Mouse (Mus musculus): ENCODE results near the gene Sgo2a. TPM values are rescaled to one million over a fixed set of nuclear protein-coding genes. Genes with fewer than 3 reads are reported as not detected.
"Not testable (repeated sequence)": the region's sequence is repeated elsewhere in the genome, so short reads cannot be mapped to it uniquely, and the experiment has no call there.

The Sgo2a gene
- total RNA-seq, 2 experiments from 2014 or later, result 6.4 to 7.2 TPM

GRCm38 (mm10) chr1:58030156-58030871 lies 34.5 kb downstream of the Sgo2a start:
- intact Hi-C loops (cut with DNase I), result loop anchor here (2.0 kb wide), 1 partner anchor 606 kb away; no protein-coding TSS in a partner anchor

GRCm38 (mm10) chr1:58031160-58031769 lies 35.5 kb downstream of the Sgo2a start:
- intact Hi-C loops (cut with DNase I), result loop anchor here (2.0 kb wide), 1 partner anchor 606 kb away; no protein-coding TSS in a partner anchor
- peak; percentile 51 to 65 for DNase-seq

More at GRCm38 (mm10) chr1:58030156-58030871, 34.5 kb downstream of the Sgo2a start:
- peak; percentile 90 to 92 for DNase-seq

- DNase-seq; intact Hi-C loops (cut with DNase I): not testable (repeated sequence)
These were observed 41.5 kb downstream of the Sgo2a start for GRCm38 (mm10) chr1:58037306-58037705.

GRCm38 (mm10) chr1:58045076-58045475 lies 49.3 kb downstream of the Sgo2a start:
- no peak for DNase-seq
- intact Hi-C loops (cut with DNase I), result no loop called here

GRCm38 (mm10) chr1:58045546-58045945 lies 49.8 kb downstream of the Sgo2a start:
- intact Hi-C loops (cut with DNase I), result no loop called here
- no peak for DNase-seq

- no peak for DNase-seq
- intact Hi-C loops (cut with DNase I), result no loop called here
These were observed 51.0 kb downstream of the Sgo2a start for GRCm38 (mm10) chr1:58046721-58047290.

GRCm38 (mm10) chr1:58049126-58049525 lies 53.4 kb downstream of the Sgo2a start:
- intact Hi-C loops (cut with DNase I), result no loop called here
- no peak for DNase-seq

GRCm38 (mm10) chr1:58055598-58055997 lies 59.8 kb downstream of the Sgo2a start:
- intact Hi-C loops (cut with DNase I), result no loop called here
- DNase-seq, result no peak

GRCm38 (mm10) chr1:58056074-58056807 lies 60.5 kb downstream of the Sgo2a start:
- intact Hi-C loops (cut with DNase I), result no loop called here

GRCm38 (mm10) chr1:58056939-58057338 lies 61.2 kb downstream of the Sgo2a start:
- DNase-seq, result peak; percentile 10 to 19
- intact Hi-C loops (cut with DNase I), result no loop called here

More at GRCm38 (mm10) chr1:58056074-58056807, 60.5 kb downstream of the Sgo2a start:
- DNase-seq, result peak in 1 of 2 experiments; percentile 13

- intact Hi-C loops (cut with DNase I), result no loop called here
- DNase-seq, result no peak
These were observed 63.1 kb downstream of the Sgo2a start for GRCm38 (mm10) chr1:58058846-58059245.

- no peak for DNase-seq
- intact Hi-C loops (cut with DNase I), result no loop called here
These were observed 66.4 kb downstream of the Sgo2a start for GRCm38 (mm10) chr1:58062131-58062530.

- DNase-seq, result no peak
- intact Hi-C loops (cut with DNase I), result no loop called here
These were observed 69.4 kb downstream of the Sgo2a start for GRCm38 (mm10) chr1:58065151-58065550.

- peak; percentile 23 to 43 for DNase-seq
- intact Hi-C loops (cut with DNase I), result no loop called here
These were observed 69.8 kb downstream of the Sgo2a start for GRCm38 (mm10) chr1:58065606-58066005.

- no peak for DNase-seq
- intact Hi-C loops (cut with DNase I), result no loop called here
These were observed 73.4 kb downstream of the Sgo2a start for GRCm38 (mm10) chr1:58069181-58069580.

GRCm38 (mm10) chr1:58070091-58070490 lies 74.3 kb downstream of the Sgo2a start:
- intact Hi-C loops (cut with DNase I), result no loop called here
- no peak for DNase-seq

GRCm38 (mm10) chr1:58071006-58071405 lies 75.2 kb downstream of the Sgo2a start:
- intact Hi-C loops (cut with DNase I), result no loop called here
- no peak for DNase-seq

- DNase-seq, result no peak
- intact Hi-C loops (cut with DNase I), result no loop called here
These were observed 75.7 kb downstream of the Sgo2a start for GRCm38 (mm10) chr1:58071509-58071908.

GRCm38 (mm10) chr1:58072416-58072815 lies 76.6 kb downstream of the Sgo2a start:
- no peak for DNase-seq
- intact Hi-C loops (cut with DNase I), result no loop called here

- intact Hi-C loops (cut with DNase I), result no loop called here
These were observed 77.4 kb downstream of the Sgo2a start for GRCm38 (mm10) chr1:58072991-58073730.

More at GRCm38 (mm10) chr1:58072991-58073730, 77.4 kb downstream of the Sgo2a start:
- DNase-seq, result peak; percentile 8 to 48
